Mouse (Mus musculus) kidney, postnatal 0 days (tissue): ENCODE measurements around the gene Shbg. TPM values are rescaled to one million over a fixed set of nuclear protein-coding genes. Genes with fewer than 3 reads are reported as not detected.

ENCODE experiments used
- ATAC-seq: fragments of 200-750 bp; cut with Nextera tagmentation; replicated peaks from 2 replicates; pipeline ENCODE4 v1.8.0; 2017; ENCODE audit warnings: low read depth, moderate number of reproducible peaks, moderate TSS enrichment, moderate library complexity; ENCODE audit not compliant: low FRiP score
- DNase-seq: peaks from one replicate; pipeline ENCODE4 v3.0.0-alpha.2; 2016; ENCODE audit warnings: low spot score
- H3K27ac ChIP-seq: fragments of 300-500 bp; sonication (generic); 2 replicates; pipeline ENCODE4 v1.5.1; 2014; ENCODE audit warnings: mild to moderate bottlenecking
- H3K27me3 ChIP-seq: fragments of 300-500 bp; sonication (generic); 2 replicates; pipeline ENCODE4 v1.6.1; 2014; ENCODE audit warnings: low read length, mixed read lengths; ENCODE audit not compliant: insufficient read depth
- H3K36me3 ChIP-seq: fragments of 300-500 bp; sonication (generic); 2 replicates; pipeline ENCODE4 v1.6.1; 2014; ENCODE audit warnings: low read length, mixed read lengths; ENCODE audit not compliant: insufficient read depth
- H3K4me1 ChIP-seq: fragments of 300-500 bp; sonication (generic); replicated peaks from 2 replicates; pipeline ENCODE4 v1.6.1; 2014; ENCODE audit warnings: antibody characterized with exemption, low read length, mixed read lengths; ENCODE audit not compliant: insufficient read depth
- H3K4me2 ChIP-seq: fragments of 300-500 bp; sonication (generic); 2 replicates; pipeline ENCODE4 v1.6.1; 2014; ENCODE audit warnings: mild to moderate bottlenecking, low read length, moderate library complexity, mixed read lengths
- H3K4me3 ChIP-seq: fragments of 300-500 bp; sonication (generic); replicated peaks from 2 replicates; pipeline ENCODE4 v1.5.1; 2014; ENCODE audit warnings: low read depth, low read length
- H3K9ac ChIP-seq: fragments of 300-500 bp; sonication (generic); 2 replicates; pipeline ENCODE4 v1.6.1; 2014; ENCODE audit warnings: low read depth, low read length
- H3K9me3 ChIP-seq: fragments of 300-500 bp; sonication (generic); replicated peaks from 2 replicates; pipeline ENCODE4 v1.6.1; 2016; ENCODE audit warnings: low read length, inconsistent platforms, mixed read lengths
- CTCF ChIP-seq: IDR thresholded peaks from 2 replicates; pipeline ENCODE4 v1.5.1; 2016; ENCODE audit warnings: antibody characterized with exemption, low read depth, mild to moderate bottlenecking, moderate library complexity
- WGBS: fragments of 180-500 bp; shearing (Covaris S2); extraction: QIAGEN DNeasy Blood & Tissue Kit; methylation state at CpG from one replicate; pipeline ENCODE4 v1.1.7; 2014; 5-methylcytosine and 5-hydroxymethylcytosine counted together
- polyA plus RNA-seq: library from polyadenylated mRNA; unstranded; fragments of >200 nt; fragmentation: Nextera tagmentation; extraction: Ambion mirVana; gene quantifications from 2 replicates; pipeline ENCODE4 v1.2.1, GENCODE M21; 2015

Shbg gene
- polyA plus RNA-seq = 0.13 TPM in 1 of 2 replicates, not detected in the other

DNA sequence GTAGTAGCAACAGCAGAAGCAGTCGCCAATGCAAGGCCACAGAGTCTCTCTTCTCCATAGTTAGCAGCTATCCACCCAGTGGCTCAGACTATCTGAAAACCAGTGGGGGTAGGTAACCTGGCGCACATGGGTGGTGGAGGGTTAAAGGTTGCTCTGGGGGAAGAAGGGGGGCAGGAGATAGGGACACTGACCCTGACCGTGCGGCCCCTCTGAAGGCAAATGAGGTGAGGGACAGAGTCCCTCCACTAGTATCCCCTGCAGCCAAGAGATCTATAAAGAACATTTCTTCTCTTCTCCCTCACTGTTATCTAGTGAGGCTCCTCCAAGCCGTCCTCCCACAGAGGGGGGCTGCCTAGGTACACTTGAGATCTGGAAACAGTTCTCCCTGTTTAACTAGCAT, at the start of gene Shbg:
Gene Shbg (minus strand): TSS at position 101 of the 400 bp plus-strand sequence.
- H3K9ac ChIP-seq = no peak within 1 kb of the TSS
- H3K4me3 ChIP-seq = no peak within 1 kb of the TSS
- no peaks in the 10 kb centered on the region for H3K36me3 ChIP-seq
- no peaks in the 10 kb centered on the region for H3K9me3 ChIP-seq
- H3K4me1 ChIP-seq = peaks cover 14% of the 10 kb centered on the region; the same call in 1 of the 2 replicates
- TF ChIP-seq CTCF = no peak
- no peak for DNase-seq
- H3K4me2 ChIP-seq = no peak within 1 kb of the TSS
- no peak within 1 kb of the TSS for H3K27ac ChIP-seq
- WGBS = 51% methylated on average over 5 of the region's 5 CpGs
- no peaks in the 10 kb centered on the region for H3K27me3 ChIP-seq
- no peak for ATAC-seq

DNA sequence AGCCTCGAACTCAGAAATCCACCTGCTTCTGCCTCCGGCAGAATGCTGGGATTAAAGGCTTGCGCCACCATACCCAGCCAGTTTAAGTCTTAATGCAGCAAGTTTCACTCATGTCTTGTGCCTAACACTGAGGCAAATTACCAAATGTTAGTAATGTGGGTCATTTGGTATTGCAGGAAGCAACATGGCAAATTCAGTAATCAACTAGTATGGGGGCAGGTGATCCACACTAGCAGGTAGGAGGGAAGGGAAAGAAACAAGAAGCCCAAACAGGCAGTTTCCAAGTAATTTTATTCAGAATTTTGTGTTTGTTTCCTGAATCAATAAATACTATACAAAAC, 48.9 kb upstream of the Shbg start:
- no peak for ATAC-seq
- peaks cover 16% of the 10 kb centered on the region; the same call in 1 of the 2 replicates for H3K4me1 ChIP-seq
- no peak overlapping the region for H3K4me3 ChIP-seq
- H3K9ac ChIP-seq = no peak overlapping the region
- no peak for DNase-seq
- peaks cover 54% of the 10 kb centered on the region for H3K36me3 ChIP-seq
- no peak overlapping the region for H3K4me2 ChIP-seq
- TF ChIP-seq CTCF = no peak
- no peaks in the 10 kb centered on the region for H3K9me3 ChIP-seq
- H3K27ac ChIP-seq = no peak overlapping the region
- H3K27me3 ChIP-seq = no peaks in the 10 kb centered on the region
- WGBS = 86% methylated on average over 3 of the region's 3 CpGs

DNA sequence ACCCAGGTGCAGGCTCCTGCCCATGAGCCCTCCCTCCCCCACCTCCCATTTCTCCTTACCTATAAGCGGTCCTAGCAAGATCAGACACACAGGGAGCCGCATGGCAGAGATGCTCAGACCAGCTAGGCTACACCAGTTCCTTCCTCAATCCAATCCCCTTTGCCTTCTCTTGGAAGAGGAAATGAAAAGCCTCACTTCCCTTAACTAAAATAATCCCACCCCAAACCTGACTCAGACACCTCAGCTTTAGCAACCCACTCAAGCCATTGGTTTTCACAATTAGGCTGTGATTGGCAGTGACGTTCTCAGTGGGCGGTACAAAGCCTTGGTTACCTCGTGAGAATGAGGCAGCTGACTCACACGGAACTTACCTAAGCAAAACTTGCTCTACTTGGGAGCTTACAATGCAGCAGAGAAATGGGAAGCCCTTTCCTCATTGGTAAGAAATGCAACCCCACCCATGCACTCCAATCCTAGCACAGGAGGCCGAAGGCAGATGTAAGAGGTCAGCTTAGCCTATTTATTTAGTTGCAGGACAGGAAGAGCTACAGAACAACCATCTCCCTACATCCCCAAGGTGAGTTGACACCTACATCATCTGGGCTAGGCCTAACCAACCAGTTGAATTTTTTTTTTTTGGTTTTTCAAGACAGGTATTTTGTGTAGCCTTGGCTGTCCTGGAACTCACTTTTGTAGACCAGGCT, 48.4 kb upstream of the Shbg start, which contains the start of gene Cd68:
Gene Cd68 (minus strand): TSS at position 193 of the 704 bp plus-strand sequence.
- Histone ChIP-seq H3K27ac (no peak within 1 kb of the TSS), H3K4me1 (peaks cover 18% of the 10 kb centered on the region; the same call in 1 of the 2 replicates), H3K4me2 (no peak within 1 kb of the TSS), H3K9me3 (no peaks in the 10 kb centered on the region), H3K4me3 (no peak within 1 kb of the TSS), H3K27me3 (no peaks in the 10 kb centered on the region), H3K36me3 (peaks cover 54% of the 10 kb centered on the region), H3K9ac (no peak within 1 kb of the TSS)
- ATAC-seq = no peak
- peak; percentile 52 for DNase-seq
- 34% methylated on average over 7 of the region's 7 CpGs for WGBS
- TF ChIP-seq CTCF = no peak

DNA sequence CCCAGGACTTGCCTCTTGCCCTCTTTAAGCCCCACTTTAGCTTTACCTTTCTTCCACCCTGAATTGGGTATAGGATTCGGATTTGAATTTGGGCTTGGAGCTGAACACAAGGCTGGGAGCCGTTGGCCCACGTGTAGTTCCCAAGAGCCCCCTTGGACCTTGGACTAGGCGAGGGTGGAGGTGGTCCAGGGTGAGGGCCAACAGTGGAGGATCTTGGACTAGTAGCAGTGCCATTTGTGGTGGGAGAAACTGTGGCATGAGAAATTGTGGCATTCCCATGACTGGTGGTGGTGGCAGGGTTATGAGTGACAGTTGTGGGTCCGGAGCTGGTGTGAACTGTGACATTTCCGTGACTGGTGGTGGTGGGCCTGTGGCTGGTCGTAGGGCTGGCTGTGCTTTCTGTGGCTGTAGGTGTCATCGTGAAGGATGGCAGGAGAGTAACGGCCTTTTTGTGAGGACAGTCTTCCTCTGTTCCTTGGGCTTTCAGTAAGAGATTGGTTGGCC, 47.8 kb upstream of the Shbg start:
- peaks cover 52% of the 10 kb centered on the region for H3K36me3 ChIP-seq
- H3K9me3 ChIP-seq = no peaks in the 10 kb centered on the region
- no peak overlapping the region for H3K9ac ChIP-seq
- no peak for TF ChIP-seq CTCF
- H3K4me1 ChIP-seq = peaks cover 18% of the 10 kb centered on the region; the same call in 1 of the 2 replicates
- H3K4me2 ChIP-seq = no peak overlapping the region
- DNase-seq (no peak), ATAC-seq (no peak)
- no peaks in the 10 kb centered on the region for H3K27me3 ChIP-seq
- H3K27ac ChIP-seq = no peak overlapping the region
- no peak overlapping the region for H3K4me3 ChIP-seq
- WGBS = 79% methylated on average over 9 of the region's 9 CpGs

DNA sequence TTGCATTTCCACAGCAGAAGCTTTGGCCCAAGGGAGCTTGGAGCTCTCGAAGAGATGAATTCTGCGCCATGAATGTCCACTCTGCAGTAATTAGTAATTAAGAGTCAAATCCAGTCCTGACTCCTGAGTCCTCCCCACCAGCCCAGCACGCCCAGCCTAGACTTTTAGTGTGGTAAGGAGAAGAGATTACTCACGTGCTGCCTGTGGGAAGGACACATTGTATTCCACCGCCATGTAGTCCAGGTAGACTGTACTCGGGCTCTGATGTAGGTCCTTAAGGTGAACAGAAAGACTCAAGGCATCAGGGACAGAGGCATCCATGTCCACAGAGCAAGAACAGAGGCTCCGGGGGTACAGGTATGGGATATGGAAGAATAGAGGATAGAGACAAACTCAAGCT, 47.1 kb upstream of the Shbg start:
- no peaks in the 10 kb centered on the region for H3K9me3 ChIP-seq
- DNase-seq (no peak), ATAC-seq (no peak)
- H3K9ac ChIP-seq = no peak overlapping the region
- no peak overlapping the region for H3K4me3 ChIP-seq
- H3K27ac ChIP-seq = no peak overlapping the region
- 95% methylated on average over 7 of the region's 7 CpGs for WGBS
- H3K4me2 ChIP-seq = no peak overlapping the region
- no peak for TF ChIP-seq CTCF
- no peaks in the 10 kb centered on the region for H3K27me3 ChIP-seq
- H3K4me1 ChIP-seq = peaks cover 13% of the 10 kb centered on the region; the same call in 1 of the 2 replicates
- H3K36me3 ChIP-seq = peaks cover 46% of the 10 kb centered on the region

DNA sequence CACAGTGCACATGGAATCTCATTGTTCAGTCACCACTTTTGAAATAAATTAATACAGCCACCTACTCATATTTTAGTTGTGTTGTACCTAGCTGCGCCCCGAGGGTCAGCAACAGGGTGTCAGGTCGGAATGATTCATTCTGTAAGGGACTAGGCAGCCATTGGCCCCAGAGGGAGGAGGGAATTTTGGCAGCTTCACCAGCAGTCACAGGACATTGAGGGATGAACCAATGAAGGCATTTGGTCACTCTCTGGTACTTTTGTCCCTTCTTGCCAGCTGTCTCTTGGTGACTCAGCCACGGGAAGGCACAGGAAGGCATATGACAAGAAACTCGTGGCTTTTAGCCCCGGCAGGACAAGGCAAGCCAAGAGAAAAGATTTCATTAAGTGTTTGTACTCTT, 46.1 kb upstream of the Shbg start:
- Histone ChIP-seq H3K27ac (peak overlapping the region; percentile 94), H3K9ac (no peak overlapping the region), H3K9me3 (no peaks in the 10 kb centered on the region), H3K4me1 (peaks cover 9% of the 10 kb centered on the region; the same call in 1 of the 2 replicates), H3K27me3 (no peaks in the 10 kb centered on the region), H3K4me3 (no peak overlapping the region), H3K36me3 (peaks cover 40% of the 10 kb centered on the region), H3K4me2 (no peak overlapping the region)
- DNase-seq = no peak
- no peak for ATAC-seq
- 78% methylated on average over 6 of the region's 6 CpGs for WGBS
- no peak for TF ChIP-seq CTCF
